Mouse (Mus musculus) gastrocnemius, adult 18-20 months (tissue): Measurements from ENCODE around the gene Kif22. TPM values are rescaled to one million over a fixed set of nuclear protein-coding genes. Genes with fewer than 3 reads are reported as not detected.
"Not testable (repeated sequence)": the region's sequence is repeated elsewhere in the genome, so short reads cannot be mapped to it uniquely, and the experiment has no call there.

Source experiments
- DNase-seq: peaks from one replicate; pipeline ENCODE4 v3.0.0; 2021; ENCODE audit warnings: low spot score
- long read RNA-seq, 2 experiments: library from polyadenylated mRNA; stranded (forward); transcript quantifications; one replicate each; pipeline ENCODE4 v2.0.0; 2021
- total RNA-seq, 2 experiments: library from RNA; stranded (reverse); gene quantifications; 2 replicates each; pipeline ENCODE4 v1.2.3; 2021

Kif22 gene
- 1 to 10 TPM; 1.2 to 1.7 TPM for total RNA-seq
- long read RNA-seq, experiment 1, partial matches to known transcripts: 1 of 1 reads
- long read RNA-seq, experiment 1, other reads (novel, unspliced or antisense): 0 of 1 reads
- long read RNA-seq, experiment 2: 0 reads

GRCm38 (mm10) chr7:127041851-127042672 lies at the start of gene Kif22:
Gene Kif22 (minus strand): TSS chr7:127042471.
- peak; percentile 93 for DNase-seq

- peak; percentile 34 for DNase-seq
Measured at GRCm38 (mm10) chr7:127091114-127091896, 49.0 kb upstream of the Kif22 start, which contains the start of gene AI467606. Gene AI467606 (plus strand): TSS chr7:127091359.

GRCm38 (mm10) chr7:127090154-127091113 lies 48.2 kb upstream of the Kif22 start:
- DNase-seq: no peak

- no peak for DNase-seq
Measured at GRCm38 (mm10) chr7:127088901-127089845, 46.9 kb upstream of the Kif22 start.

GRCm38 (mm10) chr7:127088083-127088482 lies 45.8 kb upstream of the Kif22 start:
- DNase-seq: no peak

GRCm38 (mm10) chr7:127087278-127088010 lies 45.2 kb upstream of the Kif22 start, which contains the start of gene Zg16:
Gene Zg16 (minus strand): TSS chr7:127087328.
- DNase-seq: not testable (repeated sequence)

- DNase-seq: not testable (repeated sequence)
Measured at GRCm38 (mm10) chr7:127085751-127086150, 43.5 kb upstream of the Kif22 start.

GRCm38 (mm10) chr7:127084794-127085193 lies 42.5 kb upstream of the Kif22 start:
- no peak for DNase-seq

- DNase-seq: no peak
Measured at GRCm38 (mm10) chr7:127083689-127084088, 41.4 kb upstream of the Kif22 start.

- no peak for DNase-seq
Measured at GRCm38 (mm10) chr7:127082995-127083394, 40.7 kb upstream of the Kif22 start.

GRCm38 (mm10) chr7:127082271-127082670 lies 40.0 kb upstream of the Kif22 start:
- no peak for DNase-seq

GRCm38 (mm10) chr7:127080045-127080444 lies 37.8 kb upstream of the Kif22 start:
- DNase-seq: no peak

- no peak for DNase-seq
Measured at GRCm38 (mm10) chr7:127077692-127078091, 35.4 kb upstream of the Kif22 start.

- no peak for DNase-seq
Measured at GRCm38 (mm10) chr7:127076188-127076587, 33.9 kb upstream of the Kif22 start.

- no peak for DNase-seq
Measured at GRCm38 (mm10) chr7:127073221-127073620, 30.9 kb upstream of the Kif22 start.

- no peak for DNase-seq
Measured at GRCm38 (mm10) chr7:127070871-127071413, 28.7 kb upstream of the Kif22 start.

GRCm38 (mm10) chr7:127066317-127066716 lies 24.0 kb upstream of the Kif22 start:
- no peak for DNase-seq

- DNase-seq: no peak
Measured at GRCm38 (mm10) chr7:127065538-127065937, 23.3 kb upstream of the Kif22 start.
